Mouse (Mus musculus) retina, postnatal 1 day (tissue): ENCODE measurements around the gene Cdk5.
A peak's percentile ranks its signal among the peaks of the same experiment; 100 is the strongest.

Experiments
- DNase-seq: peaks from one replicate; pipeline ENCODE4 v3.0.0-alpha.2; 2012

The Cdk5 gene

GRCm38 (mm10) chr5:24394165-24394894 is 29.0 kb downstream of the Cdk5 start:
- peak; percentile 99 for DNase-seq

- peak; percentile 91 for DNase-seq
Observed at GRCm38 (mm10) chr5:24393392-24393997, 29.8 kb downstream of the Cdk5 start, which contains the start of gene Abcb8. Gene Abcb8 (plus strand): TSS chr5:24393663.

GRCm38 (mm10) chr5:24392724-24393123 is 30.6 kb downstream of the Cdk5 start:
- no peak for DNase-seq

GRCm38 (mm10) chr5:24391864-24392263 is 31.5 kb downstream of the Cdk5 start, which contains the start of gene Atg9b:
Gene Atg9b (minus strand): TSS chr5:24392143.
- no peak for DNase-seq

GRCm38 (mm10) chr5:24389658-24390020 is 33.7 kb downstream of the Cdk5 start:
- no peak for DNase-seq

- peak; percentile 63 for DNase-seq
Observed at GRCm38 (mm10) chr5:24389011-24389657, 34.2 kb downstream of the Cdk5 start.

- DNase-seq: no peak
Observed at GRCm38 (mm10) chr5:24388246-24388915, 34.9 kb downstream of the Cdk5 start.

GRCm38 (mm10) chr5:24387264-24388241 is 35.8 kb downstream of the Cdk5 start:
- DNase-seq: peak; percentile 84

GRCm38 (mm10) chr5:24385887-24386550 is 37.3 kb downstream of the Cdk5 start:
- no peak for DNase-seq

- DNase-seq: no peak
Observed at GRCm38 (mm10) chr5:24385374-24385773, 38.0 kb downstream of the Cdk5 start.

- no peak for DNase-seq
Observed at GRCm38 (mm10) chr5:24384407-24384806, 38.9 kb downstream of the Cdk5 start.

- DNase-seq: peak; percentile 96
Observed at GRCm38 (mm10) chr5:24383026-24383859, 40.1 kb downstream of the Cdk5 start.

GRCm38 (mm10) chr5:24381988-24382387 is 41.3 kb downstream of the Cdk5 start:
- DNase-seq: no peak

GRCm38 (mm10) chr5:24381486-24381885 is 41.8 kb downstream of the Cdk5 start:
- DNase-seq: no peak

GRCm38 (mm10) chr5:24380499-24380898 is 42.8 kb downstream of the Cdk5 start:
- DNase-seq: no peak

- DNase-seq: peak; percentile 47
Observed at GRCm38 (mm10) chr5:24379501-24379900, 43.8 kb downstream of the Cdk5 start.

GRCm38 (mm10) chr5:24378700-24379099 is 44.6 kb downstream of the Cdk5 start:
- no peak for DNase-seq

- DNase-seq: no peak
Observed at GRCm38 (mm10) chr5:24374666-24375328, 48.5 kb downstream of the Cdk5 start.

- peak; percentile 30 for DNase-seq
Observed at GRCm38 (mm10) chr5:24374216-24374615, 49.1 kb downstream of the Cdk5 start.

- DNase-seq: peak; percentile 62
Observed at GRCm38 (mm10) chr5:24373807-24374206, 49.5 kb downstream of the Cdk5 start.
